Mouse (Mus musculus) cerebellum, adult 11 months (tissue): ENCODE results near the gene Tlr6.

Source experiments
- DNase-seq: peaks from one replicate; pipeline ENCODE4 v3.0.0; 2022

Gene Tlr6

GRCm38 (mm10) chr5:64922891-64923381 is 37.0 kb downstream of the Tlr6 start:
- no peak for DNase-seq

GRCm38 (mm10) chr5:64918616-64919597 is 41.0 kb downstream of the Tlr6 start:
- DNase-seq: no peak

- no peak for DNase-seq
These were observed 42.2 kb downstream of the Tlr6 start for GRCm38 (mm10) chr5:64917721-64918120.

- DNase-seq: no peak
These were observed 42.7 kb downstream of the Tlr6 start for GRCm38 (mm10) chr5:64917161-64917560.

GRCm38 (mm10) chr5:64908585-64909284 is 51.2 kb downstream of the Tlr6 start:
- DNase-seq: no peak

GRCm38 (mm10) chr5:64907906-64908305 is 52.0 kb downstream of the Tlr6 start:
- no peak for DNase-seq

GRCm38 (mm10) chr5:64905516-64906271 is 54.2 kb downstream of the Tlr6 start:
- no peak for DNase-seq
